Comparison of ENCODE assay signal across 7 mouse cellular contexts in the genomic region with DNA sequence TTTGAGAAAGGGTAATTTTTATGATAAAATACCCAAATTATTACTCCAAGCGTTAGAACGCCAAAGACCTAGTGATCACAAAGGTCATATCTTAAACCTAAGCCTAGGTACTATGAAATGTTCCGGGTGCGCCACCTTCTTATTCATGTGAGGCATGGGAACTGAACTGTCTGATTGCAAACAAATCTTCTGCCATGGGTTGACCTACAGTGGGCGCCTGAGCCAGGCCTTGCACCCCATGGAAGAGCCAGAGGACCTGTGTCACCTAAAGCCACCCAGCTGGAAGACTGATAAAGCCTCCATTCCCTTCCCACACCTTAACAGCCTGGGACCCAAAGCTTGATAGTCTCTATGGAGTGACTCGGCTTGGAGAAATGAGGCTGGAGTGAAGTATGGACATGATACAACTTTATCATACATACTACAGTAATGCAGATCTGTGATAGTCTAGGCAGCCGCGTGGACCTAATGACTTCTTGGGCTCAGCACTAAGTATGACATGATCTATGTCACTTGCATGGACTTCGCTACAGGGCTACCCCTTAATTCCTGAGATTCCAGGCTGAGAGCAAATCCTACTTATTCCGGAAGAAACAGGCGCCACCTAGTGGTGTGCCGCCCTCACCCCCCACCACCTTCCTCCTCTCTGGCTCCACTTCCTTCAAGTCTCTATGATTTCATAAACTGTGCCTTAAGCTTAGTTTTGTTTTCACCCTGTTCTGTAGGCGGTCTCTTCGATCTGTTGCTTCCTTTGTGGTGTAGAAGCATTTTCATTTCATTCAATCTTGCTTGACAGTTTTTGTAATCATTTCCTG. TPM values are rescaled to one million over a fixed set of nuclear protein-coding genes. Genes with fewer than 3 reads are reported as not detected.
DNase-seq lines count a peak whose midpoint lies in the region; ATAC-seq lines count a peak whose summit lies in the region.

No protein-coding gene starts in this region.

- peak; percentile 24 for DNase-seq in ZHBTc4 (ENCODE audit: low read depth, low spot score)
- peak; percentile 78 to 81 for DNase-seq in cerebellum, postnatal 14 days
- DNase-seq in frontal cortex, postnatal 36 days (ENCODE audit: low spot score in 2 of 2), result peak; percentile 64 to 73
- DNase-seq in left cerebral cortex, adult 8-10 months (ENCODE audit: low spot score in 2 of 2), result peak; percentile 37 to 61
- peak; percentile 49 to 52 for DNase-seq in right cerebral cortex, postnatal 36 days (ENCODE audit: low spot score in 2 of 2)

- H3K4me2 ChIP-seq in hindbrain, embryonic 16.5 days (ENCODE audit: low read length), result peak overlapping the region; percentile 84

- 50% methylated on average over 14 of the region's 14 CpGs for WGBS in hindbrain, embryonic 16.5 days

- H3K27me3 ChIP-seq in hindbrain, embryonic 16.5 days (replicated peaks; ENCODE audit: control insufficient read depth, insufficient read depth, low read length), result no peaks in the 10 kb centered on the region

- H3K4me3 ChIP-seq in hindbrain, embryonic 16.5 days (ENCODE audit: low read length), result peak overlapping the region; percentile 97

- H3K36me3 ChIP-seq in hindbrain, embryonic 16.5 days (ENCODE audit: control insufficient read depth, insufficient read depth, low read length), result no peaks in the 10 kb centered on the region

- H3K4me1 ChIP-seq in hindbrain, embryonic 16.5 days (ENCODE audit: control insufficient read depth, insufficient read depth, low read depth, low read length), result peaks cover 18% of the 10 kb centered on the region

- no peaks in the 10 kb centered on the region for H3K9me3 ChIP-seq in hindbrain, embryonic 16.5 days (ENCODE audit: control insufficient read depth, low read length)

- H3K27ac ChIP-seq in hindbrain, embryonic 16.5 days (ENCODE audit: low read depth, low read length), result peak overlapping the region; percentile 88

- H3K9ac ChIP-seq in hindbrain, embryonic 16.5 days (ENCODE audit: low read depth, low read length), result no peak overlapping the region

- peak; percentile 13; the same call in 1 of the 2 replicates for ATAC-seq in hindbrain, embryonic 16.5 days
- peak; percentile 45 for ATAC-seq in megakaryocyte, adult 5-6 weeks (ENCODE audit: poor library complexity, severe bottlenecking)

RNA-seq across cellular contexts. Expression of a gene that starts 1.0 kb away (rescaled TPM):
- polyA plus RNA-seq in hindbrain, embryonic 16.5 days (2015; fragmentation: Nextera tagmentation; extraction: Ambion mirVana), result 15.4 and 23.6 TPM in 2 replicates
- 10 to 100 TPM; 13.6 to 26.9 (median 19.1) TPM for total RNA-seq in left cerebral cortex, adult 8-10 months (2022)
- total RNA-seq in megakaryocyte, adult 5-6 weeks (2015), result 16.8 and 19.5 TPM in 2 replicates
- total RNA-seq in megakaryocyte, adult 5-6 weeks (2017), result 17.2 and 18.2 TPM in 2 replicates

Comparison
In these comparisons a context has a peak if more than half of its experiments do, and no peak if none do; other contexts are left out.
1. Peak in every context shown above with its lines: DNase-seq, ATAC-seq, H3K4me3 ChIP-seq and H3K27ac ChIP-seq.
2. DNase-seq: peak in every context shown above with its lines; median percentile 80 in cerebellum, postnatal 14 days; 68 in frontal cortex, postnatal 36 days; 50 in right cerebral cortex, postnatal 36 days; 49 in left cerebral cortex, adult 8-10 months; 24 in ZHBTc4.